Mouse (Mus musculus): Measurements from ENCODE around the gene Gm11596.

GRCm38 (mm10) chr11:99778401-99778800, 14.9 kb downstream of the Gm11596 start:
- TF ChIP-seq CTCF (IDR thresholded peaks at IDR 0.05; ENCODE audit: low read depth) (no peak), EP300 (optimal IDR thresholded peaks at IDR 0.05) (no peak)

Data from stomach, postnatal 0 days (tissue).